Mouse (Mus musculus) Patski (cell line): ENCODE data around the gene Rita1. TPM values are rescaled to one million over a fixed set of nuclear protein-coding genes. Genes with fewer than 3 reads are reported as not detected.

ENCODE experiments used
- ATAC-seq: fragments of 100-300 bp; one replicate; pipeline ENCODE4 v1.8.0; 2021
- CTCF ChIA-PET: fragments of 350-600 bp; sonication (Branson Sonifier 250); formaldehyde crosslinking; loops from one replicate; lab custom pipeline; 2022; ENCODE audit warnings: inconsistent platforms; lab: Charles Lee
- POLR2A ChIA-PET: fragments of 350-600 bp; sonication (Branson Sonifier 250); formaldehyde crosslinking; loops from one replicate; lab custom pipeline; 2022; ENCODE audit warnings: antibody characterized with exemption, inconsistent platforms; lab: Charles Lee
- DNase-seq: peaks from one replicate; pipeline ENCODE4 v3.0.0-alpha.2; 2011; ENCODE audit warnings: low read depth, low spot score
- H3K27me3 ChIP-seq: fragments of 371-371 bp; one replicate; pipeline ENCODE4 v1.5.1; 2021
- CTCF ChIP-seq: fragments of 100-300 bp; IDR thresholded peaks from one replicate; pipeline ENCODE4 v1.5.1; 2021
- in situ Hi-C: fragments of 300-500 bp; cut with MboI; formaldehyde crosslinking; loops from 3 replicates; pipeline ENCODE4 v1.11.1; 2018; ENCODE audit warnings: low pct_unique_long_range_greater_than_20kb, mixed read lengths
- polyA plus RNA-seq: library from polyadenylated mRNA; unstranded; gene quantifications from one replicate; pipeline ENCODE4 v1.2.3, GENCODE M21; 2021

The Rita1 gene
- polyA plus RNA-seq, 1 experiment from 2014 or later = 14.0 TPM

- CTCF ChIA-PET = interaction anchor here (0.9 to 7.7 kb wide), 2 partner anchors 10 to 35 kb away, joined by 3 to 51 read pairs; no protein-coding TSS in a partner anchor
- in situ Hi-C loops = no loop called here
- TF ChIP-seq CTCF = no peak
- no peaks in the 10 kb centered on the region for H3K27me3 ChIP-seq
- ATAC-seq (no peak), DNase-seq (no peak)
- POLR2A ChIA-PET = interaction anchor here (1.0 to 2.7 kb wide), 4 partner anchors 9 to 18 kb away, joined by 3 to 10 read pairs (median 4); partner anchors contain the start of genes Iqcd and Tpcn1
Measured at GRCm38 (mm10) chr5:120569791-120570190, 42.6 kb downstream of the Rita1 start.

GRCm38 (mm10) chr5:120568964-120569363 is 43.4 kb downstream of the Rita1 start:
- no peak for ATAC-seq
- no peak for DNase-seq
- in situ Hi-C loops = no loop called here
- POLR2A ChIA-PET = interaction anchor here (1.1 to 2.7 kb wide), 5 partner anchors 9 to 26 kb away, joined by 4 to 10 read pairs (median 6); partner anchors contain the start of genes Iqcd and Tpcn1
- H3K27me3 ChIP-seq = no peaks in the 10 kb centered on the region
- no peak for TF ChIP-seq CTCF
- CTCF ChIA-PET = interaction anchor here (7.7 kb wide), 1 partner anchor 11 kb away, joined by 51 read pairs; no protein-coding TSS in a partner anchor

DNA sequence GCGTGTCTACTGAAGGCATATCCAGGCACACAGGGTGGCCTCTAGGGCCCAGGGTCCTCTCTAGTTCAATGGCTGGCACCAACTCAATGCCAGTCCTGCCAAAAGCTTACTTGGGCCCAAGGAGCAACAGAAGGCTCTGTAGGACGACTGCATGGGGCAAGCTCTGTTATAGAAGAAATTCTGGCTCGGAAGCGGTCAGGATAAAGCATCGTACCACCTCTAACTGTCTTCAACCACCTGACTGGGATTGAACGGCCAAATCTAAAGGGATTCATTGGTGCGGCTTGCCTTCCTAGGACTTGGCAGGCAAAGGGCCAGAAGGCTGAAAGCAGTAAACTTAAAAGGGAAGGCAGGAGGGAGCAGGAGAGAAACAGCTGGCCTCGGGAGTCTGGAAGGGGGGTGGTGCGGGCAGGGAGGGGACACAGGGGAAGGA is 44.0 kb downstream of the Rita1 start:
- POLR2A ChIA-PET = interaction anchor here (1.1 to 4.2 kb wide), 5 partner anchors 10 to 27 kb away, joined by 4 to 31 read pairs (median 6); partner anchors contain the start of genes Iqcd and Tpcn1
- H3K27me3 ChIP-seq = no peaks in the 10 kb centered on the region
- ATAC-seq = no peak
- TF ChIP-seq CTCF = no peak
- DNase-seq = no peak
- in situ Hi-C loops = no loop called here
- CTCF ChIA-PET = interaction anchor here (0.7 to 7.7 kb wide), 2 partner anchors 11 to 54 kb away, joined by 3 to 51 read pairs; no protein-coding TSS in a partner anchor

GRCm38 (mm10) chr5:120567761-120568211 is 44.6 kb downstream of the Rita1 start:
- no peak for DNase-seq
- ChIA-PET POLR2A (interaction anchor here (1.1 to 4.2 kb wide), 4 partner anchors 11 to 28 kb away, joined by 4 to 31 read pairs (median 7); partner anchors contain the start of genes Iqcd and Tpcn1), CTCF (interaction anchor here (0.7 to 7.7 kb wide), 3 partner anchors 12 to 53 kb away, joined by 3 to 51 read pairs (median 11); partner anchors contain the start of genes Iqcd and Tpcn1)
- in situ Hi-C loops = no loop called here
- no peaks in the 10 kb centered on the region for H3K27me3 ChIP-seq
- TF ChIP-seq CTCF = no peak
- ATAC-seq = no peak

GRCm38 (mm10) chr5:120567253-120567701 is 45.1 kb downstream of the Rita1 start:
- peak; percentile 50 for ATAC-seq
- ChIA-PET CTCF (interaction anchor here (2.3 to 7.7 kb wide), 2 partner anchors 13 to 21 kb away, joined by 11 to 51 read pairs; partner anchors contain the start of genes Iqcd and Tpcn1), POLR2A (interaction anchor here (1.1 to 4.2 kb wide), 6 partner anchors 11 to 56 kb away, joined by 3 to 31 read pairs (median 6); partner anchors contain the start of genes Iqcd and Tpcn1)
- H3K27me3 ChIP-seq = no peaks in the 10 kb centered on the region
- no peak for DNase-seq
- TF ChIP-seq CTCF = no peak
- in situ Hi-C loops = no loop called here

- POLR2A ChIA-PET = interaction anchor here (0.7 to 4.2 kb wide), 6 partner anchors 12 to 55 kb away, joined by 3 to 31 read pairs (median 4); partner anchors contain the start of genes Iqcd and Tpcn1
Measured at GRCm38 (mm10) chr5:120566681-120567252, 45.6 kb downstream of the Rita1 start.

DNA sequence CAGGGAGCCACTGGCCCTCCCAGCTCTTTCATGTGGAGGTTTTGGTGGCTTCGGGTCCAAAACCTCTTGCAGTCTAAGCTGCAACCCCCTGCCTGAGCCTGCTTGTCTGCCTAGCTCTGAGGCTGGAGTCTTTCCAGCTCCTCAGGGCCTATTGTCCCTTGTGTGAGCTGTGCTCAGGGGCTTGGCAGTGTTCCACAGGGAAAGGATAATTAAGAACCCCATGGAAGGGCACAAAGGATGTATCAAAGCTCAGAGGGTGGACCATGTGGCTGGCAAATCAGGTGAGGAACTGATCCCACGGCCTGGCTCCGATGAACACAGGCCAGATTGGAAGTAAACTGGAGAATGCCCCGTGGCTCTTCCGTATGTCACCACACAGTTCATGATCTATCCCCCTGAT is 46.3 kb downstream of the Rita1 start:
- H3K27me3 ChIP-seq = no peaks in the 10 kb centered on the region
- ATAC-seq (peak; percentile 26), DNase-seq (peak; percentile 98)
- in situ Hi-C loops = no loop called here
- TF ChIP-seq CTCF = no peak
- POLR2A ChIA-PET = interaction anchor here (0.7 to 4.2 kb wide), 5 partner anchors 12 to 55 kb away, joined by 3 to 31 read pairs (median 3); partner anchors contain the start of genes Iqcd and Tpcn1
- CTCF ChIA-PET = interaction anchor here (0.6 to 7.7 kb wide), 6 partner anchors 14 to 39 kb away, joined by 3 to 51 read pairs (median 4); partner anchors contain the start of genes Iqcd and Tpcn1

More at GRCm38 (mm10) chr5:120566681-120567252, 45.6 kb downstream of the Rita1 start:
- in situ Hi-C loops = no loop called here
- no peaks in the 10 kb centered on the region for H3K27me3 ChIP-seq
- ATAC-seq (peak; percentile 86), DNase-seq (peak; percentile 97)
- TF ChIP-seq CTCF = no peak
- CTCF ChIA-PET = interaction anchor here (0.6 to 7.7 kb wide), 5 partner anchors 13 to 33 kb away, joined by 3 to 51 read pairs (median 5); partner anchors contain the start of genes Iqcd and Tpcn1

GRCm38 (mm10) chr5:120565171-120565905 is 47.1 kb downstream of the Rita1 start:
- CTCF ChIA-PET = interaction anchor here (0.8 to 7.7 kb wide), 5 partner anchors 15 to 39 kb away, joined by 3 to 51 read pairs (median 5); partner anchors contain the start of genes Iqcd and Tpcn1
- H3K27me3 ChIP-seq = no peaks in the 10 kb centered on the region
- no peak for ATAC-seq
- POLR2A ChIA-PET = interaction anchor here (0.9 to 4.2 kb wide), 4 partner anchors 13 to 54 kb away, joined by 3 to 31 read pairs (median 4); no protein-coding TSS in a partner anchor
- TF ChIP-seq CTCF = no peak
- in situ Hi-C loops = no loop called here
- DNase-seq = no peak

GRCm38 (mm10) chr5:120563914-120564311 is 48.5 kb downstream of the Rita1 start:
- ChIA-PET CTCF (interaction anchor here (0.8 to 7.7 kb wide), 3 partner anchors 16 to 23 kb away, joined by 3 to 51 read pairs (median 3); no protein-coding TSS in a partner anchor), POLR2A (interaction anchor here (0.5 to 4.2 kb wide), 5 partner anchors 14 to 611 kb away, joined by 3 to 31 read pairs (median 3); no protein-coding TSS in a partner anchor)
- no peak for TF ChIP-seq CTCF
- in situ Hi-C loops = no loop called here
- no peak for DNase-seq
- no peak for ATAC-seq
- H3K27me3 ChIP-seq = no peaks in the 10 kb centered on the region
